Mouse (Mus musculus) cerebellum, adult 2 months (tissue): ENCODE data around the gene Timm8b.
A peak's percentile ranks its signal among the peaks of the same experiment; 100 is the strongest.

Experiments
- CTCF ChIP-seq: fragments of 200-500 bp; IDR thresholded peaks from 2 replicates; pipeline ENCODE4 v1.5.1; 2011; ENCODE audit warnings: low read depth, mild to moderate bottlenecking, control low read depth, low read length, moderate library complexity, borderline replicate concordance; ENCODE audit not compliant: insufficient read depth
- POLR2A ChIP-seq: fragments of 200-500 bp; IDR thresholded peaks from 2 replicates; pipeline ENCODE4 v1.6.1; 2011; ENCODE audit warnings: low read length, control low read depth, borderline replicate concordance; ENCODE audit not compliant: insufficient read depth

GRCm38 (mm10) chr9:50603189-50603997, at the start of gene Timm8b, which contains the start of gene Sdhd:
- TF ChIP-seq POLR2A, result peak; percentile 95
- TF ChIP-seq CTCF, result no peak
